Mouse (Mus musculus) erythroblast, embryonic 14.5 days (primary cell): ENCODE results near the gene Arl11.

Source experiments
- GATA1 ChIP-seq: IDR thresholded peaks from 2 replicates; pipeline ENCODE4 v1.6.1; 2012; ENCODE audit warnings: low read length, inconsistent platforms, mixed read lengths
- TAL1 ChIP-seq: IDR thresholded peaks from 3 replicates; pipeline ENCODE4 v1.6.1; 2012; ENCODE audit warnings: low read length, inconsistent platforms, mixed read lengths

DNA sequence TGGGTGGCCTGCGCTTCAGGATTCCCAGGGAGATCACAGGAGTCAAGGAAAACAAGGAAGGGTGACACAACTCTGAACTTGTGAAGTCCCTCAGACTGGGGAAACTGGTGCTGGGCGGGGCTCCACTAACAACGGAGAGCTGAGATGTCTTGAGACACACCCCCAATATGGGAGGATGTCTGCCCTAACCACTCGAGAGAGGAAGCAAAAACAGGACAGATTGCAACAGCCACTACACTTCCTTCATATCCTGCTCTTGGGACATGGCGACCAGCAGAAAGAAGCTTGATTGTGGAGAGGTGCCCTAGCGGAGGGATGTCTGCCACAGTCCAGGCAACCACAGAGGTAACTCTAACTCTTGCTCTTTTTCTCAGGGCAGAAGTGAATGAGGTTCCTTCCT lies at the start of gene Arl11:
- TF ChIP-seq GATA1 (no peak), TAL1 (no peak)
